Mouse (Mus musculus): ENCODE data around the gene Lgi4.

DNA sequence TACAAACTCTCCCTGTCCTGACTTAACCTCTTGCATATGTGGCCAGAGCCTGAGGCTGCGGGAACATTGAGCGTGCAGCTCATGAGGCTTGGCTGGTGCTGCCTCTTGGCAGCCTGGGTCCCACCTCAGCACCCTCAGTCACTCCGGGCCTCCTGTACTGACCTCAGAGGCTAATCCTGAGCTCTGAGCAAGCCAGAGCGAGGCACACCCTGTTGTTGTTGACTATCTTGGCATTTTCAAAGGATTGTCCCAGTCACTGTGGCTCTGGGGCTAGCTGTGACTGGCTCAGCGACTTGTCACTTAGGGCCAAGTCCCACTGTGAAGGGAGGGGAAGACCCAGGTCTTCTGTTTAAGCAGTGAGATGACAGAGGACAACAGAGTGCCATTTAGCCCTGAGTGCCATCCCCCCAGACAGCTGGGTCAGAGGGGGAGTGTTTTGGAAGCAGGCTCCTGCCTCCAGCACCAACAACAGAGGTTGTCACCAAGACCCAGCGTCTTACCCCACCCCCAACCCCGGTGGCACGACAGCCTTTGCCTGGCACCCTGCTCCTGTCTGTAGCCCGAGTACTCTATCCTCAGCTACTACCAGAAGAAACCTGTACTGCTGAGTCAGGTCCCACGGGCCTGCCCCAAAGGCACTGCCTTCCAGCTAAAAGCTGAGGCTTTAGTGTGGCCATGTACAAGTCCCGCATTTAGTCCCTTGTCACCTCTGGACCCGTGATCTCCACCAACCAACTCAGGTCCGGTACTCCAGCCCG is 23.9 kb downstream of the Lgi4 start:
- TF ChIP-seq CTCF (IDR thresholded peaks at IDR 0.05) (no peak), EP300 (IDR thresholded peaks at IDR 0.05) (no peak)
